Mouse (Mus musculus): Measurements from ENCODE around the gene Pcyt2.

Gene Pcyt2

GRCm38 (mm10) chr11:120617519-120618112, at the start of gene Pcyt2:
TSS of gene Pcyt2 (minus strand) at chr11:120617936.
- DNase-seq (ENCODE audit: low read depth, low spot score), result peak; percentile 97

DNA sequence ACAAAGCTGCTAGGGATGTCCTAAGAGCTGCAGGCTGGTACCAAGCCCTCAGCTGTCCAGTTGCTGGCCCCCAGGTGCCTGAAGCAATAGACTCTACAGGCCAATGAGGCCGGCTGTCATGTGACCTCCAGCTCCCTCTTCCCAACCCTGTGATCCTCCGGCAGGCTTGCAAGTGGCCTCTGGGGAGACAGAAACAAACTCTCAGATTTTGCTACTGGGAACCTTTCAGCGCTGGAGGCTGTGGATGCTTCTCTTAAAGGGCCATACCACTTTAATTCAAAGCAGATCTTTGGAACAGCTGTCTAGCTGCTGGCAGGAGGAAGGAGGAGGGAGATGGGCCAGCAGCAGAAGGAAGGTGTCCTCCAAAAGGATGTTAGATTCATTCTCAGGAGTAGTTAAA, 48.9 kb upstream of the Pcyt2 start:
- no peak for DNase-seq (ENCODE audit: low read depth, low spot score)

DNA sequence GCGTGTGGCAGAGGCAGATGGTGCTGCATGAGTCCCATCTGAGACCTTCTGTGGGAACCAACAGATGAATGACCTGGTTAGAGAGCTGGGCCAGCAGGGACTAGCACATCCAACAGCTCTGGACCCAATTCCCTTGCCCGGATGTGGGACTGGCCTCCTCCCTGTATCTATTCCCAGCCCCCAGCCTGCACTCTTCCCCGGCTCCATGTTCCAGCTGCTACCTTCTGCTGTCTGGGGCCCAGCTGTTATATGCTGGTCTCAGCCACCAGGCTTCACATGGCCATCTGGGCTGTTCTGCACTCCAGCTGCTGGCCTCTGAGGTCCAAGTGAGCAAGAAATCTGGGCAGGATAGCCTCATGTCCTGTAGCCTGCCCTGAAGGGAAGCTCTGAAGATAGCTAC, 47.7 kb upstream of the Pcyt2 start:
- no peak for DNase-seq (ENCODE audit: low read depth, low spot score)

DNA sequence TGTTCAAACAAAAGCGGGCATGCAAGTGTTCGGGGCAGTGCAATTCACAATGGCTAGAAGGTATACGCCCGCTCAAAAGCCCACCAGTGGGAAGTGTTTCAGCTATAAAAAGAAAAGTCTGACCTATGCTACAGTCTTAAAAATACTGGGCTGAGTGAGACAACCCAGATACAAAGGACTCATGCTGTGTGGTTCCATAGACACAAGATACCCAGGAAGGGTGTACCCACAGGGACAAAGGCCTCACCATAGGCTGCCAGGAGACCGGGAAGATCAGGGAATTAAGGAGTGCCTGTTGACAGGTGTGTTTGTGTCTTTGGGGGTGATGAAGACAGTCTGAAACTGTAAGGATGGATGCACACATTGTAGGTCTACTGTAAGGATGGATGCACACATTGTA, 46.0 kb upstream of the Pcyt2 start:
- no peak for DNase-seq (ENCODE audit: low read depth, low spot score)

- DNase-seq (ENCODE audit: low read depth, low spot score), result no peak
Measured at GRCm38 (mm10) chr11:120662759-120663158, 45.0 kb upstream of the Pcyt2 start.

DNA sequence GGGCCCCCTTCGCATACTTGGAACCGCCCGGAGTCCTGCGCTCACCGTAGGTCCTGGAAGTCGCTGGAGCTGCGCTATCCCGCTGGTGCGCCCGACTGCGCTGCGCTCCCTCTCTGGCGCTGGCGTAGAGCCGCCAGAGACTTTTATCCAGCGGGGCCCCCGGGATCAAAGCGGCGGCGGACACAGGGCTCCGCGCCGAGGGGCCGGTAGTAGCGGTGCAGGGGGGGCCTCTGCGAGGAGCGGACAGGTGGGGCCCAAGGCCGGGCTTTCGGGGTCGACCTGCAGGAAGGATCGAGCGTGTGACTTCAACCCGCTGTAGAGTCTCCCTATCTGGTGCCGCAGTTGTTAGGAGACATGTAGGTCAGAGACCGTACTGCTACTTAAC, 43.3 kb upstream of the Pcyt2 start, which contains the start of gene Notum:
Notum (minus strand) TSS at position 100 of the 385 bp plus-strand sequence.
- DNase-seq (ENCODE audit: low read depth, low spot score), result no peak

GRCm38 (mm10) chr11:120660301-120661075, 42.8 kb upstream of the Pcyt2 start:
- DNase-seq (ENCODE audit: low read depth, low spot score), result no peak

DNA sequence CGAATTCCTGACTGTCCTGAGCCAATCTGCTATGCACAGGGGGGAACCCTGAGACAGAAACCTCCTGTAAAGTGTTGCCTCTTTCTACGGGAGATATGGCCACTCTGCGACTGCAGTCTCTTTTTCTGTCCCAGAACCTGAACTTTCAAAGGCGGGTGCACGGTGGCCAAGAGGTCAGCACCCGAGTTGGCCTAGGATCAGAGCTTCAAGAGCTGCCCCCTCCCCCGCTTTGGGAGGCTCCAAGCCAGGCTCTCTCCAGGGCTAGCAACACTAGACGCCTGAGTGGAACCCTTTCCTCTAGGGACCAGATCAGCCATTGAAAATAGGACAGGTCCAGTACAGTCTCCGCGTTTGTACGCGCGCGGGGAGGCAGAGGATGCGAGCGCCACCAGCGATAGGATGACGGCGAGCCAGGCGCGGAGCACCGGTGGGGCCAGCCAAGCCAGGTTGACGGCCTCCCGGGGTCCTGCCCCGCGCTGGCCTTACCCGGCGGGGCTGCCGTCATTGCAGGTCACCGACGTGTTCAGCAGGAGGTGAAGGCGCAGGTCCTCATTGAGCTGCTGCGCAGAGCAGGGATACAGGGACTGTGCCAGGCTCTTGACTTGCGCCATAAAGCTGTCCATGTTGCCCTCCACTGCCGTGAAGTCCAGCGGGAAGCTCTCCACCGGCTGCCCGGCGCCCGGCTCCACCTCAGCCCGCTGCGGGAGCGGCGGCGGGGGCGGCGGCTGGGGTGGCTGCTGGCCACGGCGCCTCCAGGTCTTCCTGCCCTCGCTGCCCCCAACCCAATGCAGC, 42.0 kb upstream of the Pcyt2 start:
- DNase-seq (ENCODE audit: low read depth, low spot score), result no peak

- DNase-seq (ENCODE audit: low read depth, low spot score), result peak; percentile 76
Measured at GRCm38 (mm10) chr11:120658876-120659410, 41.2 kb upstream of the Pcyt2 start.

GRCm38 (mm10) chr11:120657301-120657700, 39.6 kb upstream of the Pcyt2 start:
- DNase-seq (ENCODE audit: low read depth, low spot score), result no peak

- no peak for DNase-seq (ENCODE audit: low read depth, low spot score)
Measured at GRCm38 (mm10) chr11:120654741-120655140, 37.0 kb upstream of the Pcyt2 start.

DNA sequence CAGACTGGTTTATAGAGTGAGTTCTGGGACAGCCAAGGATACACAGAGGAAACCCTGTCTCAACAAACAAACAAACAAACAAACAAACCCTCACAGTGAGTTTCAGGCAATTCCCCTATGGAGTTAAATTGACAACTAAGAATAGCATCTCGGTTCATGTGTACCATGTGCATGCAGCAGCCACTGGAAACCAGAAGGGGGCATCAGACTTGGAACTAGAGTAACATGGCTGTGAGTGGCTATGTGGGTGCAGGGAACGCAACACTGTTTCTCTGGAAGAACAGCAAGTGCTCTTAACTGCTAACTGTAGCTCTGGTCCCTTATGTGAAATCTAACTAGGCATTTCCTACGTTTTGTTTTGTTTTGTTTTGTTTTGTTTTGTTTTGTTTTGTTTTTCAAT, 34.1 kb upstream of the Pcyt2 start:
- peak; percentile 32 for DNase-seq (ENCODE audit: low read depth, low spot score)

DNA sequence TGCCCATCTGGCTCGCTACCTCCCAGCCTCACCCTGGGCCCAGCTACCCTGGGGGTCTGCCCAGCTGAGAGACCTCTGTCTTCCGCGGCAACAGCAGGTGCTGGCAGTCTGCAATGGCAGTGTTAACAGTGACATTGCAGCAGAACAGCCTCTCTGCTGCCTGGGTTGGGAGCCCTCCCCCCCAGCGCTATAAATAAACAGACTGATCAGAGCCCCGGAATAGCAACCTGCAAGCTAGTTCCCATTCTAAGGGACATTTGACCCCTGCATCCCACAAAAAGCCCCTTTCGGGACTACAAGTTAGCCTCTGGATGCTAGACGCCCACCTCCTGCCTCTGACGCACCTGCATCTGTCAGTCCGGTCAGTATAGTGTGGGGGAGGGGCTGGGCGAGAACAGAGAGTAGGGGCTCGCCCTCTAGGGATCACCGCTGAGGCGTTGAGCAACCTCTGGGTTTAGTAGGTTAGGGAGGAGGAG, 30.3 kb upstream of the Pcyt2 start, which contains the start of gene Myadml2:
Myadml2 (minus strand) TSS at position 158 of the 476 bp plus-strand sequence.
- DNase-seq (ENCODE audit: low read depth, low spot score), result peak; percentile 92

GRCm38 (mm10) chr11:120647047-120647830, 29.5 kb upstream of the Pcyt2 start:
- no peak for DNase-seq (ENCODE audit: low read depth, low spot score)

GRCm38 (mm10) chr11:120643601-120643987, 25.9 kb upstream of the Pcyt2 start, which contains the start of gene Pycr1:
TSS of gene Pycr1 (minus strand) at chr11:120643769.
- DNase-seq (ENCODE audit: low read depth, low spot score), result peak; percentile 96

DNA sequence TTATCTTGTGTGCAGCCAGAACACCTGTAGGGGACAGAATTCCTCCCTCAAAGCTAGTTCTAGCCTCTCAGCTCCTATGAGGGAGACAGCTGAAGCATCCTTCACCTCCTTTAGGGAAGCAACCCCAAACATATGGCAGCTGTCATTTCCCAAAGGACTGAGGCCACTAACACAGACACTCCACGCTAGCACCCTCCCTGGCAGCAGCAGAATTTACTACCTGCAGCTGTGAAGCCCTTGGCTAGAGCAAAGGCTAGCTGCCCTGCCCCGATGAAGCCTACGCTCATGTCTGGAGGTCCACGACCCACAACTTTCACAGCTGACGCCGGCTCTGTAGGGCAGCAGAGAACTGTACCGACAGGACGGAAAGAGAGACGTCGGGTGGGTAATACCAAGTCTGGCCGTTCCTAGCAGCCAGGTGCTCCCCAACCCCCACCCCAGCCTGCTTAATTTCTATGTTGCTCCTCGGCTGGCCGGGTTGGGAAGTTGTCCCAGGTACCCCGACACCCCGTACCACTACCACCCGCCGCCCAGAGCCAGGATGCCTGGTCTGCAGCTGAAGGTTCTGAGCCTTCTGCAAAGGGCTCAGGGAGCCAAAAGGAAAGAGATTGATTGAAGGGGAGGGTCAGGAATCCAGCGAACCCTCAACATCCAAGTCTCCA, 25.3 kb upstream of the Pcyt2 start:
- no peak for DNase-seq (ENCODE audit: low read depth, low spot score)

DNA sequence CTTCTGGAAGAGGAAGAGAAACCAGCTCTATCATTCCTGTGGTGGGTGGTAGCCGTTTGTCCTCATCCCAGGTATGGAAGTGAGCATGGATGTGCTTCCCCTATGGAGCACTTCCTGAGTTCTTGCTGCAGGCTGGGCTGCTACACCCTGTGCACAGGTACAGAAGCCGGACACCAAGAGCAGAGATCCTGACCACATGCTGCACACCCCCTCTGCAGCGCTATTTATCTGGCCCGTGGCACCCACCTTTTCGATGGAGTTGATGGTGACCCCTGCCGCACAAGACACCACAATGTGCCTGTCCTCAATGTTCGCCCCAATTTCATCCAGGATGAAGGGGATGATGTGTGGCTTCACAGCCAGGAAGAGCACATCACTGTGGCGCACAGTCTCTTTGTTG, 24.1 kb upstream of the Pcyt2 start:
- DNase-seq (ENCODE audit: low read depth, low spot score), result peak; percentile 33

GRCm38 (mm10) chr11:120641255-120641654, 23.5 kb upstream of the Pcyt2 start:
- no peak for DNase-seq (ENCODE audit: low read depth, low spot score)

GRCm38 (mm10) chr11:120634810-120635209, 17.1 kb upstream of the Pcyt2 start:
- peak; percentile 48 for DNase-seq (ENCODE audit: low read depth, low spot score)

DNA sequence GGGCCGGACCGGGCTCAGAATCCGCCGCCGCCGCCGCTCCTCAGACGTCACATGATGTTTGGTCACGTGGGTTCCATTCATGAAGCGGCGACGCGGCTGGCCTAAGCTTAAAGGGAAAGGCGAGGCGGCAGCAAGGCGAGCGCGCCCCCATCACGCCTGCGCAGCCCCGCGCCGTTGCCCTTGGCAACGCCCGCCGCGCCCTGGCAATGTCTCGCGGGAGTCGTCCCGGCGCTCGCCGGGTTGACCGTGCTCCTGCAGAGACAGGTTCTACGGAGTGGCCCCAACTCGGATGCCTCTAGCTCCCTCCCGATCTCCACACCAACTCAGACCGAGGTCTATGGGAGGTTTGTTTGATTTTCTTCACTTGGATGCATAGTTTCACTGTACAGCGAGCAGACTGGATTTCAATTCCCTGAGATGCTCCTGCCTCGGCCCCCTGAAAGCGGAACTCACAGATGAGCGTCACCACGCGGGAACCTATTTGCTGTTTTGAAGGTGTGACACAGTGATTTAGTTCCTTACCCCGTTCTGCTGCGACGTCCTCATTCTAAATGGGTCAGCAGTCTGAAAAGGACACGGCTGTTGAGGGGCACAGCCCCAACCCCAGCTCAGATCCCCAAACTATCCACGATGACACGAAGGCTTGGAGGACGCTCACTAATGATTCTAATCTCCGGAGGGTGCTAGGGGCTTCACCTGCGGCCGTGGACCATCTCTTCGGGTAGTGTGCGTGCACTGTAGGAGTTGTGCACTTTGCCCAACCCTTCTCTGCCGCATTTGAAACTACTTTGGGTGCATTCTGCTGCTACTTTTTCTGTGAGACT, 16.0 kb upstream of the Pcyt2 start, which contains the start of gene Mafg:
Mafg (minus strand) TSS at position 81 of the 824 bp plus-strand sequence.
- peak; percentile 97 for DNase-seq (ENCODE audit: low read depth, low spot score)
